ENCODE assay signal across 6 mouse cellular contexts in the genomic region with DNA sequence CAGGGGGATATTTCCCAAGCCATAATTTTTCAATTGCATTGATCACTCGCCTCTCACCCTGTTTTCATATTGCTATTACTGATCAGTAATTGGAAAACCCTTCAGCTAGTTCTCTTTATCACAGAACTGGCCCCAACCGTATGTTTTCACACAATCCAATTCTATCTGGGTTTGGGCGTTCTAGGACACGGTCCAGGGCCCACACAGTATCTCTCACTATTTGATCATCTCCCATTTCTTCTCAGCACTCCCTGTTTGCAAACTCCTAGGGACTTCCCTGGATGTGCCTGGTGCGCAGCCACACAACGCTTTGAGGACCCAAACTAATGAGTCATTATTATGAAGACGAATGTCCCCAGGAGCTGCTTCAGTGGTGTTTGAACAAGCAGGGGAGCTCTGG.
"Had no signal": no experiment of that assay in that cellular context is flagged by ENCODE, and none has a peak within 500 bp of the region (broad histone marks: within the 10 kb centered on the region; RNA-seq: fewer than 3 reads in every experiment).

No protein-coding gene starts in this region.

- H3K9ac ChIP-seq: lung, embryonic 15.5 days had no signal

- H3K4me2 ChIP-seq: liver, embryonic 11.5 days; lung, embryonic 15.5 days; midbrain, embryonic 11.5 days had no signal

- H3K27ac ChIP-seq: limb, embryonic 10.5 days; lung, embryonic 15.5 days had no signal

- H3K9me3 ChIP-seq: limb, embryonic 10.5 days; lung, embryonic 15.5 days had no signal

- H3K4me3 ChIP-seq: limb, embryonic 10.5 days; lung, embryonic 15.5 days; myocyte had no signal

- ATAC-seq: intestine, postnatal 0 days had no signal

- H3K36me3 ChIP-seq: limb, embryonic 10.5 days; lung, embryonic 15.5 days had no signal

- H3K4me1 ChIP-seq: limb, embryonic 10.5 days had no signal

- H3K27me3 ChIP-seq: lung, embryonic 15.5 days had no signal
